Mouse (Mus musculus) embryonic fibroblast, embryonic 13.5 days (primary cell): ENCODE data around the gene B3galt1.

ENCODE experiments used
- CTCF ChIP-seq: IDR thresholded peaks from 2 replicates; pipeline ENCODE4 v1.5.1; 2011; ENCODE audit warnings: mild to moderate bottlenecking, control low read depth, low read length, moderate library complexity, borderline replicate concordance; ENCODE audit not compliant: insufficient read depth
- POLR2A ChIP-seq: IDR thresholded peaks from 2 replicates; pipeline ENCODE4 v1.6.1; 2011; ENCODE audit warnings: low read depth, mild to moderate bottlenecking, control low read depth, low read length, moderate library complexity

- TF ChIP-seq POLR2A: no peak
- no peak for TF ChIP-seq CTCF
Measured at GRCm38 (mm10) chr2:67827697-67828096, 262.0 kb downstream of the B3galt1 start.
